Mouse (Mus musculus): Measurements from ENCODE around the gene Jmjd8. TPM values are rescaled to one million over a fixed set of nuclear protein-coding genes. Genes with fewer than 3 reads are reported as not detected.

The Jmjd8 gene
- polyA plus RNA-seq, 1 experiment from 2014 or later = 64.3 TPM

DNA sequence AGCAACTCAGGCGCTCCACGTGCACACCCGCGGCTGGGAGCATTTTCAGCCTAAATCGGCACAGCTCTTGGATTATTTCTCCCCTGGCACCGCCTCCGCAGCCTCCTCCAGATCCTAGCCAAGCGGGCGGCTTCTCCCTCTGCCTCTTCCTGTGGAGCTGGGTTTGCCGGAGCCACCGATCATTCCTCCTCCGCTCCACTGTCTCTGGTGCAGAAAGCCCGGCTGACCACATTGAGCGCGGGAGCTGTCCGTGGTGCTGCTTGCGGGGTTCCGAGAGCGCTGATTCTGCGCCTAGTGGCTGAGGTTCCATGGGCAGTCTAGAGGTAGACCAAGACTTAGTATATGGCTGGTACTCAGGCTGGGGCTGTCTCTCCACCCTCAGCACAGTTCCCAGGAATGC is 15.2 kb upstream of the Jmjd8 start:
- peak; percentile 88 for DNase-seq (ENCODE audit: low spot score)
- no peak overlapping the region for H3K27ac ChIP-seq
- H3K4me1 ChIP-seq (replicated peaks) = peaks cover 43% of the 10 kb centered on the region
- 2% methylated on average over 20 of the region's 20 CpGs for WGBS
- peaks cover 80% of the 10 kb centered on the region for H3K27me3 ChIP-seq (ENCODE audit: insufficient read depth, poor library complexity, severe bottlenecking)
- H3K4me3 ChIP-seq = peak overlapping the region; percentile 28
- peaks cover 22% of the 10 kb centered on the region for H3K36me3 ChIP-seq
- no peaks in the 10 kb centered on the region for H3K9me3 ChIP-seq

DNA sequence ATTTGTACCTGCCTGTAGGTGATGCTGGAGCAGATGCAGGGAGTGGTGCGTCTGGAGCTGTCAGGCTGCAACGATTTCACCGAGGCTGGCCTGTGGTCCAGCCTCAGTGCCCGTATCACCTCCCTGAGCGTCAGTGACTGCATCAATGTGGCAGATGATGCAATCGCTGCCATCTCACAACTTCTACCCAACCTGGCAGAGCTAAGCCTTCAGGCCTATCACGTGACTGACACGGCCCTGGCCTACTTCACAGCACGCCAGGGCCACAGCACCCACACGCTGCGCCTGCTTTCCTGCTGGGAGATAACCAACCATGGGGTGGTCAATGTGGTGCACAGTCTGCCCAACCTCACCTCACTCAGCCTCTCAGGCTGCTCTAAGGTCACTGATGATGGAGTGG is 11.0 kb upstream of the Jmjd8 start:
- no peak overlapping the region for H3K4me3 ChIP-seq
- peaks cover 30% of the 10 kb centered on the region for H3K36me3 ChIP-seq
- H3K27ac ChIP-seq = no peak overlapping the region
- no peaks in the 10 kb centered on the region for H3K9me3 ChIP-seq
- H3K27me3 ChIP-seq (ENCODE audit: insufficient read depth, poor library complexity, severe bottlenecking) = peaks cover 67% of the 10 kb centered on the region
- DNase-seq (ENCODE audit: low spot score) = no peak
- peaks cover 25% of the 10 kb centered on the region for H3K4me1 ChIP-seq (replicated peaks)
- WGBS = 87% methylated on average over 11 of the region's 11 CpGs

DNA sequence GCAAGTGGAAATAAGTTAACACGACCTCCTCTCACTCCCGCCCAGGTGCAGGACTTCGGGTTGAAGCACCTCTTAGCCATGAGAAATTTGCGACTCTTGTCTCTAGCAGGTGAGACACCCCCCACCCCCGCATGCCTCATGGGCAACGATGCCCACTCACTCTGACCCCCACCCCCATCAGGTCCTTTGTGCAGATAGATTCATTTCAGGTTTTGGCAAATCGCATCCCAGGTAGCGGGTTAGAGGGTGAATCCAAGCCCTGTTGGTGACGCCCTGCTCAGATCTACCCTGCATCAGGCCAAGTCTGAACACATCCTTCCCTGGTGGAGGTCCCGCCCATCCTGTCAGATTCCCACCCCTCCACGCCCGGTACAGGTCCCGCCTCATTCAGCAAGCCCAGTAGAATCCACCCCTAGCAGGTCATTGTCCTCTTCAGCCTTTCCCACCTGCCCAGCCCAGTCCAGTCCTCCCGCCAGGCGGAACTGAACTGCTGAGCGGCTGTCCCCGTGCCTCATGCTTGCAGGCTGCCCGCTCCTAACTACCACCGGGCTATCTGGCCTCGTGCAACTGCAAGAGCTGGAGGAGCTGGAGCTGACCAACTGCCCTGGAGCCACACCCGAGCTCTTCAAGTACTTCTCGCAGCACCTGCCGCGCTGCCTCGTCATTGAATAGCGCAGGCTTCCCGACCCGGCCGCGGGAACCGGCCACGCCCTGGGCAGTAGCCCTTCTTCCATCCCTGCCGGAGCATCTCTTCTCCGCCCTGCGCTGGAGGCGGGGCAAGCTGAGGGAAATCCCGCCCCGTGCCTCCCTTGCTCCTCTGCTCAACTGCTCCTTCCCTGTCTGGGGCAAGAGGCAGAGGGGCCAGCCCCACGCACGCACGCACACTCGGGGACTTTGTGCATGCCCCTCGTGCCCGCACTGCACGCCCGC is 9.6 kb upstream of the Jmjd8 start:
- 5% methylated on average over 46 of the region's 46 CpGs for WGBS
- Histone ChIP-seq H3K36me3 (peaks cover 30% of the 10 kb centered on the region), H3K27me3 (ENCODE audit: insufficient read depth, poor library complexity, severe bottlenecking) (peaks cover 56% of the 10 kb centered on the region), H3K4me1 (replicated peaks) (peaks cover 24% of the 10 kb centered on the region), H3K4me3 (peak overlapping the region; percentile 41), H3K27ac (peak overlapping the region; percentile 26; the same call in 1 of the 2 replicates), H3K9me3 (no peaks in the 10 kb centered on the region)
- DNase-seq (ENCODE audit: low spot score) = peak; percentile 35

DNA sequence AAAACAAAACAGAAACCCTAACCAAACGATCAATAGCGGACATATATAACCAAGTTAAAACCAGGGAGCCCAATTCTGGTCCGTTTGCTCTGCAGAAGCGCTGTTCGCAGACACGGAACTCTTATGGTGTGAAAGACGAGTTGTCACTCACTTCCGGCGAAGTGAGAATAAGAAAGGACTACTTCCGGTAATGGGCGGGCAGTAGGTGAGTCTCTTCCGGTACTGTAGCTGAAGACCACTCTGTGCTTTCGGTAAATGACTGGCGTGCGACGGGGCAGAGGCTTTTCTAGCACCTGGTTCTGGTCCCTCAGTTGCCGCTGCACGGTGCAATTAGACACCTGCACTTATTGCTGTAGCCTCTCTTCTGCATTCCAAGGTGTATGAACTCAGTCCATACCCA is 5.2 kb upstream of the Jmjd8 start, which contains the start of gene Wdr24:
Wdr24 (plus strand) TSS at position 176 of the 400 bp plus-strand sequence.
- H3K27me3 ChIP-seq (ENCODE audit: insufficient read depth, poor library complexity, severe bottlenecking) = peaks cover 28% of the 10 kb centered on the region
- peaks cover 66% of the 10 kb centered on the region for H3K4me1 ChIP-seq (replicated peaks)
- DNase-seq (ENCODE audit: low spot score) = peak; percentile 80
- H3K27ac ChIP-seq = peak within 1 kb of the TSS; percentile 88
- under 1% methylated on average over 18 of the region's 18 CpGs for WGBS
- H3K9me3 ChIP-seq = no peaks in the 10 kb centered on the region
- H3K4me3 ChIP-seq = peak within 1 kb of the TSS; percentile 76
- H3K36me3 ChIP-seq = peaks cover 41% of the 10 kb centered on the region

DNA sequence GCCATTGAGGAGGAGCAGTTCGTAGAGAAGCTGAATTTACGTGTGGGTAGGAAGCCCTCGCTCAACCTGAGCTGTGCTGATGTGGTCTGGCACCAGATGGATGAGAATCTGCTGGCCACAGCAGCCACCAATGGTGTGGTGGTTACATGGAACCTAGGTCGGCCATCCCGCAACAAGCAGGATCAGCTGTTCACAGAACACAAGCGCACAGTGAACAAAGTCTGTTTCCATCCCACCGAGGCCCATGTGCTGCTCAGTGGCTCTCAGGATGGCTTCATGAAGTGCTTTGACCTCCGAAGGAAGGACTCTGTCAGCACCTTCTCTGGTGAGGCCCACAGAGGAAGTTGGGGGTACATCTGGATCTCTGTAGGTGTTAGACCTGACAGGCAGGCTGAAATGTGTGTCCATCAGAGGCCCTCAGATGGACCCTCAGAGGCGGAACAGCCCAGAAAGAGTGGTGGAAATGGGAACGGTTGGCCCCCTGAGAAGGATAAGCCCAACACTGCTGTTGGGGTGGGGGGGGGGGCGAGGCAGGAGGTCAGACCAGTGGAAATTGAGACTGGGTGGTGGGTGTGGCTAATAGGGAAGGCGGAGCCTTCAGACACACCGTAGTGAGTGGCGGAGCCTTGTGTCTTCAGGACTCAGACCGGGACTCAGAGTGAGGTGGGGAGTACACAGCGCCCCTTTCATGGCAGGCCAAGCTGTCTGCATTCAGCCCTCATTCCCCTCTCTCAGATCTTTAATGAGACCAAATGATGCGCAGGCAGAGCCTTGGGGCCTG is 4.1 kb upstream of the Jmjd8 start:
- DNase-seq (ENCODE audit: low spot score) = no peak
- H3K27ac ChIP-seq = peak overlapping the region; percentile 88
- no peaks in the 10 kb centered on the region for H3K9me3 ChIP-seq
- H3K27me3 ChIP-seq (ENCODE audit: insufficient read depth, poor library complexity, severe bottlenecking) = peaks cover 17% of the 10 kb centered on the region
- H3K36me3 ChIP-seq = peaks cover 36% of the 10 kb centered on the region
- WGBS = 71% methylated on average over 17 of the region's 17 CpGs
- H3K4me1 ChIP-seq (replicated peaks) = peaks cover 68% of the 10 kb centered on the region
- H3K4me3 ChIP-seq = peak overlapping the region; percentile 76

DNA sequence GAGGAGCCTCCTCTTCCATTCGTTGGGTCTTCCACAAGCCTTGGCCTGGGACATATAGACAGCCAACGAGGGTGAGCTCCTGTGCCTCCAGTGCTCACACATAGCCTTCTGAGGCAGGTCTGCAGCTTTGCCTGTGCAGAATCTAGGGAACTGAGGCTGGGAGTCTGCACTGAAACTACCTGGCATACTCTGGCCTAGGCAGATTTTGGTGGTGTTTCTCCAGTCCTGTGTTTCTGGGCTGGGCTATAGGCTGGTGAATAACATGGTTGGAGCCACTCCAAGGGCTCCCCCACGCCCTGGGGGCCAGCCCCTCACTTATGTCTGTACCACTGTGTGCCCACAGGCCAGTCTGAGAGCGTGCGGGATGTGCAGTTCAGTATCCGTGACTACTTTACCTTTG is 3.4 kb upstream of the Jmjd8 start:
- Histone ChIP-seq H3K27me3 (ENCODE audit: insufficient read depth, poor library complexity, severe bottlenecking) (peaks cover 10% of the 10 kb centered on the region), H3K4me1 (replicated peaks) (peaks cover 70% of the 10 kb centered on the region), H3K27ac (no peak overlapping the region), H3K9me3 (no peaks in the 10 kb centered on the region), H3K4me3 (peak overlapping the region; percentile 76), H3K36me3 (peaks cover 41% of the 10 kb centered on the region)
- 87% methylated on average over 6 of the region's 6 CpGs for WGBS
- DNase-seq (ENCODE audit: low spot score) = no peak

DNA sequence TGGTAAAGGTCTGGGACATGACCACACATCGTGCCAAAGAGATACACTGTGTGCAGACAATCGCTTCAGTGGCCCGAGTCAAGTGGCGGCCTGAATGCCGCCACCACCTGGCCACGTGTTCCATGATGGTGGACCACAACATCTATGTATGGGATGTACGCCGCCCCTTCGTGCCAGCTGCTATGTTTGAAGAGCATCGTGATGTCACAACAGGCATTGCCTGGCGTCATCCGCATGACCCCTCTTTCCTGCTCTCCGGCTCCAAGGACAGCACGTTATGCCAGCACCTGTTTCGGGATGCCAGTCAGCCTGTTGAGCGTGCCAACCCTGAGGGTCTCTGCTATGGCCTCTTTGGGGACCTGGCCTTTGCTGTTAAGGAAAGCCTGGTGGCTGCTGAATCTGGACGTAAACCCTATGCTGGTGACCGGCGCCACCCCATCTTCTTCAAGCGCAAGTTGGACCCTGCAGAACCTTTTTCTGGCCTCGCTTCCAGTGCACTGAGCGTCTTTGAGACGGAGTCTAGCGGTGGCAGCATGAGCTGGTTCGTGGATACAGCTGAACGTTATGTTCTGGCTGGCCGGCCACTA is 2.6 kb upstream of the Jmjd8 start:
- 97% methylated on average over 27 of the region's 27 CpGs for WGBS
- no peak for DNase-seq (ENCODE audit: low spot score)
- no peak overlapping the region for H3K27ac ChIP-seq
- H3K27me3 ChIP-seq (ENCODE audit: insufficient read depth, poor library complexity, severe bottlenecking) = peaks cover 2% of the 10 kb centered on the region; the same call in 1 of the 2 replicates
- H3K36me3 ChIP-seq = peaks cover 49% of the 10 kb centered on the region
- H3K4me1 ChIP-seq (replicated peaks) = peaks cover 78% of the 10 kb centered on the region
- H3K4me3 ChIP-seq = 0 out of 2 replicates have a peak overlapping the region, but pooled peaks have one; percentile 76
- H3K9me3 ChIP-seq = no peaks in the 10 kb centered on the region

DNA sequence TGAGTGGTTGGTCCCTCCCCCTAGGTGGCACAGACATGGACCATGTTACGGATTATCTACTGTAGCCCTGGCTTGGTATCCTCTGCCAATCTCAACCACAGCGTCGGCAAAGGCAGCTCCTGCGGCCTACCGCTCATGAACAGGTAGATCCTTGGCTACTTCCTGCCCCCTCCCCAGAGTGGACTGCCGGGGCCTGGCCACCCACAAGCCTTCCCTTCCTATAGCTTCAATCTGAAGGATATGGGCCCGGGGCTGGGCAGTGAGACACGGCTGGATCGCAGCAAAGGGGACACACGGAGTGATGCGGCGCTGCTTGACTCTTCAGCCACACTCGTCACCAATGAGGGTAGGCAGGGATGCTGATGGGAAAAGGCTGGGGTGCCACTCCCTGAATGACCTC is 1.7 kb upstream of the Jmjd8 start:
- Histone ChIP-seq H3K27ac (no peak overlapping the region), H3K4me3 (0 out of 2 replicates have a peak overlapping the region, but pooled peaks have one; percentile 14), H3K4me1 (replicated peaks) (peaks cover 87% of the 10 kb centered on the region), H3K36me3 (peaks cover 58% of the 10 kb centered on the region), H3K9me3 (no peaks in the 10 kb centered on the region), H3K27me3 (ENCODE audit: insufficient read depth, poor library complexity, severe bottlenecking) (no peaks in the 10 kb centered on the region; the same call in 1 of the 2 replicates)
- no peak for DNase-seq (ENCODE audit: low spot score)
- 95% methylated on average over 13 of the region's 13 CpGs for WGBS

DNA sequence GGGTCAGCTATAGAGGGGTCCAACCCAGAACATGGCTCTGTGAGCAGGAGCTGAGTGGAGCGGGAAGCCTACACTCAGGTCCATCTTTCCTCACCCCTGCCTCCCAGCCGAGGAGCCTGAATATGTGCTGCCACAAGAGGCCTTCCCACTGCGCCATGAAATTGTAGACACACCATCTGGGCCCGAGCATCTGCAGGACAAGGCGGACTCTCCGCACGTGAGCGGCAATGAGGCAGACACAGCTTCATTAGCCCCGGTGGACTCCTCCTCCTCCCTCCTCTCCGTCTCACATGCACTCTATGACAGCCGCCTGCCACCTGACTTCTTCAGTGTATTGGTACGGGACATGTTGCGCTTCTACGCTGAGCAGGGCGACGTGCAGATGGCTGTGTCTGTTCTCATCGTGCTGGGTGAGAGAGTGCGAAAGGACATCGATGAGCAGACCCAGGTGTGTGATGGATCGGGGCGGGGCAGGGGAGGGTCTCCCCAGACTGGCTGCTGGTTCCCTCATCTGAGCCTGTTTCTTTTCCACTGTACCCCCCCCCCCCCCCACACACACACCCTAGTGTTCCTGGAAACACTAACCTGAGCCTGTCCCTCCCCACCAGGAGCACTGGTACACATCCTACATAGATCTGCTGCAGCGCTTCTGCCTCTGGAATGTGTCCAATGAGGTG is 983 bp upstream of the Jmjd8 start:
- H3K9me3 ChIP-seq = no peaks in the 10 kb centered on the region
- H3K27ac ChIP-seq = peak overlapping the region; percentile 95; the same call in 1 of the 2 replicates
- DNase-seq (ENCODE audit: low spot score) = no peak
- 93% methylated on average over 22 of the region's 22 CpGs for WGBS
- H3K4me3 ChIP-seq = peak overlapping the region; percentile 26
- peaks cover 60% of the 10 kb centered on the region for H3K36me3 ChIP-seq
- H3K27me3 ChIP-seq (ENCODE audit: insufficient read depth, poor library complexity, severe bottlenecking) = no peaks in the 10 kb centered on the region
- peaks cover 90% of the 10 kb centered on the region for H3K4me1 ChIP-seq (replicated peaks)

DNA sequence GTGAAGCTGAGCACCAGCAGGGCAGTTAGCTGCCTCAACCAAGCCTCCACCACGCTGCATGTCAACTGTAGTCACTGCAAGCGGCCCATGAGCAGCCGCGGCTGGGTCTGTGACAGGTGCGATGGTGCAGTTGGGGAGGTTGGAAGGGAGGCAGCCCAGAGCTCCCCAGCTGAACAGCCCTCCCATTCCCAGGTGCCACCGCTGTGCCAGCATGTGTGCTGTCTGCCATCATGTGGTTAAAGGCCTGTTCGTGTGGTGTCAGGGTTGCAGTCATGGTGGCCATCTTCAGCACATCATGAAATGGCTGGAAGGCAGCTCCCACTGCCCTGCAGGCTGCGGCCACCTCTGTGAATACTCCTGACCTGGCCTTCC is 458 bp upstream of the Jmjd8 start:
- Histone ChIP-seq H3K9me3 (no peaks in the 10 kb centered on the region), H3K27ac (peak overlapping the region; percentile 95), H3K4me1 (replicated peaks) (peaks cover 86% of the 10 kb centered on the region), H3K36me3 (peaks cover 60% of the 10 kb centered on the region), H3K4me3 (peak overlapping the region; percentile 73), H3K27me3 (ENCODE audit: insufficient read depth, poor library complexity, severe bottlenecking) (no peaks in the 10 kb centered on the region)
- DNase-seq (ENCODE audit: low spot score) = no peak
- WGBS = 87% methylated on average over 8 of the region's 8 CpGs

DNA sequence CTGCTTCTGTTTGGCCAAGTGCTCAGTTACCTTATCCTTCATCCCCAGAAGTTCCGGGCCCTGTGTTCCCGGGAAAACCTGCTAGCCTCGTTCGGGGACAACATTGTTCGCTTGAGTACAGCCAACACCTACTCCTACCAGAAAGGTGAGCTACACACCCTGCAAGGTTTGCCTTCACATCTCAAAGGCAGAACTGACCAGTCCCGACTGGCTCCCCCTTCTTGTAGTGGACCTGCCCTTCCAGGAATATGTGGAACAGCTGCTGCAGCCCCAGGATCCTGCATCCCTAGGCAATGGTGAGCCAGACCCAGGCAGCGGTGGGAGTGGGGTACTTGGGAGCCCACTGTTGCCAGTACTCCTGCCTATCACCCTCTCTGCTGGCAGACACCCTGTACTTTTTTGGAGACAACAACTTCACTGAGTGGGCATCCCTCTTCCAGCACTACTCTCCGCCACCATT is 921 bp downstream of the Jmjd8 start:
- H3K27me3 ChIP-seq (ENCODE audit: insufficient read depth, poor library complexity, severe bottlenecking) = no peaks in the 10 kb centered on the region
- DNase-seq (ENCODE audit: low spot score) = peak; percentile 29
- H3K9me3 ChIP-seq = no peaks in the 10 kb centered on the region
- H3K4me1 ChIP-seq (replicated peaks) = peaks cover 90% of the 10 kb centered on the region
- peak overlapping the region; percentile 95 for H3K27ac ChIP-seq
- peak overlapping the region; percentile 73 for H3K4me3 ChIP-seq
- peaks cover 61% of the 10 kb centered on the region for H3K36me3 ChIP-seq
- 37% methylated on average over 8 of the region's 8 CpGs for WGBS

DNA sequence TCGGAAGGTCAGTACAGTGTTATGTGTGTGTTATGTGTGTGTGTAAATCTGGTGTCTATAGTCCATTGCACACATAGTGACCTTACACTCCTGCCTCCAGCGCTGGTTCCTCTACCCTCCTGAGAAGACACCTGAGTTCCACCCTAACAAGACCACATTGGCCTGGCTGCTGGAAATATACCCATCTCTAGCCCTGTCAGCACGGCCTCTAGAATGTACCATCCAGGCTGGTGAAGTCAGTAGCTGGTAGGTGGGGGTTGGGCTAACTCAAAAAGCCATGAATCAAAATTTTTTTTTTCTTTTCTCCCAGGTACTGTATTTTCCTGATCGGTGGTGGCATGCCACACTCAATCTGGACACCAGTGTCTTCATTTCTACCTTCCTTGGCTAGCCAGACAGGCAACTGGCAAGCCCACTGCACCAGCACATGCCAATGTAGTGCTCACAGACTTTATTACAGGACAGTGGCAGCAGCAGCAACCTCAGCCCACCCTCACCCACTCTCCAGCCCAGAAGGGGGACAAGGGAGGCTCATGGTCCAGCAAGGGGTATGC is 1.6 kb downstream of the Jmjd8 start:
- WGBS = 90% methylated on average over 4 of the region's 4 CpGs
- Histone ChIP-seq H3K27ac (0 out of 2 replicates have a peak overlapping the region, but pooled peaks have one; percentile 95), H3K36me3 (peaks cover 66% of the 10 kb centered on the region), H3K4me3 (peak overlapping the region; percentile 73), H3K9me3 (no peaks in the 10 kb centered on the region), H3K27me3 (ENCODE audit: insufficient read depth, poor library complexity, severe bottlenecking) (no peaks in the 10 kb centered on the region), H3K4me1 (replicated peaks) (peaks cover 90% of the 10 kb centered on the region)
- DNase-seq (ENCODE audit: low spot score) = no peak
